Mouse (Mus musculus) heart, postnatal 10 days (tissue): ENCODE results near the gene AI661453. TPM values are rescaled to one million over a fixed set of nuclear protein-coding genes. Genes with fewer than 3 reads are reported as not detected.

Experiments used
- DNase-seq, 2 experiments: peaks; one replicate each; pipeline ENCODE4 v3.0.0; 2021
- intact Hi-C: fragments of 180-260 bp; cut with DNase I; formaldehyde crosslinking; loops from one replicate; pipeline ENCODE4 v1.15.1; 2025
- total RNA-seq, 2 experiments: library from RNA; stranded (reverse); gene quantifications; 2 replicates each; pipeline ENCODE4 v1.2.3; 2021

The AI661453 gene
- total RNA-seq, 2 experiments from 2014 or later = 1.5 to 2.0 TPM

DNA sequence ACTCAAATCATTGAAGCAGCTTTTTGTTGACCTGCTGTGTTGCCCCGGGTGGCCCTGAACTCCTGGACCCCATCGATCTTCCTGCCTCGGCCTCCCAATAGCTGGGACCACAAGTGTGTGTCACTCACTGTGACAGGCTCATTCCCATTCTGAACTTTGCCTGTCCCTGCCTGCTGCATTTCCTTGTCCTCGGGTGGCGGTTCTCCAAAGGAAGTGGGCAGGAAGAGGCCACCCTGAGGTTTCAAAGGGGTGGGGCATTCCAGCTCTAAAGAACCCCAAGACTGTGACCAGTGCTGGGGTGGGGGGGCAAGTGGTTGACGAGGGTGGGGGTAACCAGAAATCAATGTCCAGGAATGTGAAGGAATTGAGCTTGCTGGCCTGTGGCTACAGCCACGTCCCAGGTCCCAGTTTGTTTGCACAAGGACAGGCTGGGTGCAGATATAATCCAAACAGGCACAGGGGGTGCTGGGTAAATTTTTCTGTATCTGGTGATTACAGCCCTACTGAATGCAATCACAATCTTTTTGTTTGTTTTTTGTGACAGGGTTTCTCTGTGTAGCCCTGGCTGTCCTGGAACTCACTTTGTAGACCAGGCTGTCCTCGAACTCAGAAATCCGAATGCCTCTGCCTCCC is 3.1 kb downstream of the AI661453 start:
- intact Hi-C loops = no loop called here
- DNase-seq = no peak

DNA sequence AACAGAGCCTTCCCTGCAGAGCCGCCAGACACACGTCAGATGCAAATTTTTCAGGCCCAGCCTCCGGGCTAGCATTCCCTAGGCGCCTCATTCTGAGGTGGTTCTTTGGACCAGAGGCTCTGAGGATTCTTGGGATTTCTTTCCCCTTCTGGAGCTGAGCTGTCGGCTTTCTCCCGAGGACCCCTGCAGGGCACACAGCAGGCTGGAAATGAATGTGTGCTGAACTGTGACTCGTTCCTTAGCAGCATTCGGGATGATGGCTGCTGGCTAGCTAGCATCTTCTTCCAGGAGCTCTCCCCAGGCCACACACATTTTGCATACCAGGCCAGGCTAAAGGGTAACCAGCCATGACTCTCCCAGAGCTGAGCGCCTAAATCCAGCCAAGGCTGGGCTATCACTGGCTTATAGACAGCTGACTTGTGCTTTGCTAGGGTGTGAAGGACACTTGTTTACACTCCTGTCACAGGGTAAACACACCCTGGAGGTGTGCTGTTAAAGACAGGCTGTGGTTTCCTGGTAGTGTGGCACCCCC is 4.0 kb downstream of the AI661453 start:
- intact Hi-C loops = no loop called here
- no peak for DNase-seq

DNA sequence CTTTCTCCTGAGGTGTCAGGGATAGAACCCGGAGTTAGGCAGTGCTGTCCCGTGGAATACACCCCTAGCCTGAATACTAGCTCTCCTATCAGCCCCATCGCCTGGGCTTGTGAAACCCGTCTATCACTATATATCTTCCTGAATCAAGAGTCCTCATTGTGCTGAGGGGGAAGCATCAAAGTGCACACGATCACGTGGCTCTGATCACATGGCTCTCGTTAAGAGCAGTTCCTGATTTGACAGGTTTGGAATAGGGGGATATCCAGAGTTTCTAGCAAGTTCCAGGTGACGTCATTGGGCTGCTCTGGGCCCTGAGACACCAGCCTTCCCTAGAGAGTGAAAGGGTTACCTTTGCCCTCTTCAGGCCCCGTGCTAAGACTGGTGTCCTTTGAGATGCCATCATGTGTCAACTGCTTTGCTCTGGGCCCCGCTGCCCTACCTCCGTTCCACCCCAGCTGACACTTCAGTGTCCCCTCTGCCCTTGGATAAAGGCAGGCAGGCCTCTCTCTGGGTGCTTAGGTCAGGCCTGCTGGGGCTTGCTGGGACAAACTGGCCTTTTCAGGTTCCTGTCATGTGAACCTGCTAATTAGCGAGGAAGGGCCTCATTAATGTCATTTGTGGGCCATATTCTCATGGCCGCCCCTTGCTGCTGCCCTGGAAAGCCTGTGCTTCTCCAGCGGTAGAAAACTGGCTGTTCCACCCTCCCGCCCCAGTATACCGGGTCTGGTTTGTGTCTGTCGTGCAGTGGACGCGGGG is 5.1 kb downstream of the AI661453 start:
- intact Hi-C loops = no loop called here
- no peak for DNase-seq

DNA sequence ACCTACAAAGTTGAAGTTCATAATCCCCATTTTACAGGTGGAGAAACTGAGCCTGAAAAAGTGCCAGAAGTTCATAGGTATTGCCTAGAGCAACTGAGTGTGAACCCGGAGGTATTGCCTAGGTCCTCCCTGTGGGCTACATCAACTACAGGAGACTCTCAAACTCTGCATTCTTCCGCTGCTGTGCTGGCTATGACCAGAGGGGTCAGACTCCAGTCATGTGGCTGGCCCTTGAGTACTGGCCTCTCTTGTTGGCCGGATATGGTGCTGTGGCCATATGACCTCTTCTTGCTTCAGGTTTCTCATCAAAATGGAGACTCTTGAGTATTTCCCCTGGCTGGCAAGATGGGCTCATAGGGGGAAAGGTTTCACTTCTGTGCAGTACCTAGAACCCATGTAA is 5.9 kb downstream of the AI661453 start:
- intact Hi-C loops = no loop called here
- DNase-seq = no peak

DNA sequence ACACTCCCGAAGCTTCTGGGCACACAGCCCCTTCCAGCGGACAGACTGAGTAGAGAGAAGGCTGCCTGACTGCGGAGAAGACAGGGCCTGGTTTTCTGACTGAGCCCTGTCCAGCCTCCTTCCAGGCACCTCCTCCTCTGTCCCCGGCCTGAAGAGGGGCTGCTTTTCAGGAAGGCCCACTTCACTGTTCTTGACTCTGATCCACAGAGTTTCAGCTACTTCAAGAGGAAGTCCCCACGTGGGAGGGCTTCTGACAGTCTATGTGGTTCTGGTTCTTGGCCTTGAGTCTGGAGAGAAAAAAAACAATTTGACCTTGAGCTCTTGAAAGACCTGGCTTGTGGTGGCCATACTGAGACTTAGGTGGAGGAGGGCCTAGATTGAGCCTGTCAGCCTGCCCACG is 7.7 kb downstream of the AI661453 start:
- no peak for DNase-seq
- intact Hi-C loops = no loop called here

DNA sequence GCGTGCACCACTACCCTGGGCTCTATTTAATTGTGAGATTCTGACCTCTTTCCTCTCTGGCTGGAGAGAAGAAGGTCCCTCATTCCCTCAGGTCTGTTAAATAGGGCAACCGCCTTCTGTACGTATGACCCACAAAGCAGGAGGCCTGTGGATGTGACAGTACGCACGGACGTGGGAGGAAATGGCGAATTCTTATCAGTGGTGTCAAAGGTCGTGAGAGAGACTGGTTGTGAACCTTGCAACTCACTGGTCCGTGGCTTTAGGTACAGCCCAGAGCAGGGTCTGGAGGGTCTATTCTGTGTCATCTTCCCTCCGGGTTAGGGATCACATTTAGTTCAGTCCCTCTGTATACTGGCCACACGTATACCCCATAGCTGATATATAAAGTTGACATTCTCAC is 9.1 kb downstream of the AI661453 start:
- DNase-seq = no peak

DNA sequence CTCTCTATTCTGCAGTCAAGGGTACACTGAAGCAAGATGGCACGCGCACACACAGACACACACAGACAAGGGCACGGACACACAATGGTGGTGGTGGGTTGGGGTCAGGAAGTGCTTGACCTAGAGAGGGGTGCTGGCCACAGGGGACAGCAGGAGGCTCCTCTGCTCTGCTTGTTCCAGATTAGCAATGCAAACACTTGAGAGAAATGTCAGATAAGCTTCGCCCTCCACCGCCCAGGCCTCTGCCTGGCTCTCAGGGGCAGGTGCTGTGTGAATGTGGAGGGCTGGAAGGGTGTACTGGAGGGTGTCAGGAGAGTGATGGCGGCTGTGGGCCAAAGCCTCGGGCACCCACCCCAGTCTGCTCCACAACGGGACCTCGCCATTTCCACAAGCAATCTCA is 9.6 kb downstream of the AI661453 start:
- no peak for DNase-seq
- intact Hi-C loops = no loop called here

More for the DNA sequence above, 9.1 kb downstream of the AI661453 start:
- intact Hi-C loops = no loop called here

DNA sequence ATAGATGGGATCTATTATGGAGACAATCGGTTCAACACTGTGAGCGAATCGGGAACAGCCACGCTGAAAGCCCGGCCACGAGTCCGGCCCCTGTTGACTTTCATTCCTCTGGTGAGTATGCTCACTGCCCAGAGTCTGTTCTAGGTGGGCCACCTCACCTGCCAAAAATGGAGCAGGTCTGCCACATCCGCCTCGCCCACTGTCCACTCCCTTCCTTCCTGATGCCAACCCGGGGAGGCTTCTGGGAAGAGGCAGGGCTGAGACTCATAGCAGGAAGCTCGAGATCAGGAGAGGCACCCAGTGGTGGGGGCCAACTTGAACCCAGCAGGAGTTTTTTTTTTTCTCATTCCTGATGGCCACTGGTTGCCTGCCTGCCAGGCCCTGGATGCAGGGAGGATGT is 10.1 kb downstream of the AI661453 start:
- no peak for DNase-seq
- intact Hi-C loops = no loop called here

DNA sequence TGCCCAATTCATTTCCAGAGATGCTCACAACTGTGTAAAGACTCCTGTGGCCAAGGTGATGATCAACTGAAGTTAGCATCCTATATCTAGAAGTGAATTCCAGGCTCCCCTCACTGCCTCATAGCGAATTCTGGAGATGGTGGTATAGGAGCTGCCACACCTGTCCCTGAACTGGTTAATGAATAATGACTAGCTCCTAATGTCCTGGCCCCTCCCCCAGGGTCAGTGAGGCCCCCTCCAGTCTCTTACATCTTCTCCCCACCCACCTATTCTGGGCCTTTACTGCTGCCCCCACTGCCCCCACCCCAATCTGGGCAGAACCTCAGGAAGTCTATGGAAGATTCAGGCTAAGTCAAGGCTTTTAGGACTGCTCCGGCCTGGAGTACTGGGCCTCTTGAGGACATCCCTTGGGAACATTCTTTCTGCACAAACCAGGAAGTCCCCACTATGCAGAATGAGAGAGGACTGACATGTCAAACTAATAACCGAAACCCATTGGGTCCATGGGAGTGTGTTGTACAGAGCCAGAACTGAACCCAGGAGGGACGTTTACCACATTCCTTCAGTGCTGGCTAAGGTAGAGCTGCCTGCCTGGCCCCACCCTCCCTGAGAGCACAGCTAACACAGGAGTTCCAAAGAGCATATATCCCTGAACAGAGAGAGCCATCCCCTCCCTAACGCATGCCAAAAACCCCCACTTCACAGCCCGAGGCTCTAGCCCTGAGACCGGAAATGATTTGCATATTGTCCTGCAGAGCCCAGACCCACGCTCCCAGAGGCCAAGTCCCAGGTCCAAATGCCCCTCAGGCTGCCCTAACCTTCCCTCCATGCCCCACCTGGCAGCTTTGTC is 12.3 kb downstream of the AI661453 start:
- no peak for DNase-seq
- intact Hi-C loops = no loop called here

DNA sequence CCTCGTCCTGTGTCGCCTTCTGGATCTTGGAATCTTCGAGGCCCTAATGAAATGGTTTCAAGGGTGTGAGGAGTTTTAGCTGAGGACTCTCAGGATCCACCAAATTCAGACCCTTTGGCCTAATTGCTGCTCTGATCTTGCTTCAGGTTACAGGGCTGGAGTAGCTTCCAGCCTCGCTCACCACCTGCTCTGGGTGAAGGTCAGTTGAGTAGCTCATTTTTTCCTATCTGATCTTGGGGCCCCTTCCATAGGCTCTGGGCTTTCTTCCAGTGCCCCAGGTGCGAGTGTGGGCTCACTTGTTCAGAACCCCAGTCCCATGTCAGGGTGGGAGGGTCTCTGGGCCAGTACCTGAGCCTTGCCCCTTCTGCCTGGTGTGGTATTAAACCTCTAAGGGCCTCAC is 13.0 kb downstream of the AI661453 start:
- intact Hi-C loops = no loop called here
- DNase-seq = no peak

DNA sequence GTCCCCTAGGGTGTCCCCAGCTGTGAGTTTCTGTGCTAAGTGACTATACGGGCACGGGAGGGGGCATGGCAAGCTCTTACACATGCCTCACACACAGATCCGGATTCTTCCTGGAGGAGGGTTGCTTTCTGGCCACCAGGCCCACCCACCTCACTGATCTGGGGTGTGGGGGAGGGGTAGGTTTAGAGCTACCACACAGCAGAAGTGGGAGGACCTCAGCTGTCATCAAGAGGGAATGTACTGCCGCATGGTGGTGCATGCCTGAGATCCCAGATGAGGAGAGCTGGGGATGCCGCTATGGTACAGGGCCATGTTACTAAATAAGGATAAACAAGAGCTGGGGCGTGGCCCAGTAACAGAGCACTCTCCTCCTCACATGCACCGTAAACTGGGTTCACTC is 13.8 kb downstream of the AI661453 start:
- no peak for DNase-seq
- intact Hi-C loops = no loop called here

DNA sequence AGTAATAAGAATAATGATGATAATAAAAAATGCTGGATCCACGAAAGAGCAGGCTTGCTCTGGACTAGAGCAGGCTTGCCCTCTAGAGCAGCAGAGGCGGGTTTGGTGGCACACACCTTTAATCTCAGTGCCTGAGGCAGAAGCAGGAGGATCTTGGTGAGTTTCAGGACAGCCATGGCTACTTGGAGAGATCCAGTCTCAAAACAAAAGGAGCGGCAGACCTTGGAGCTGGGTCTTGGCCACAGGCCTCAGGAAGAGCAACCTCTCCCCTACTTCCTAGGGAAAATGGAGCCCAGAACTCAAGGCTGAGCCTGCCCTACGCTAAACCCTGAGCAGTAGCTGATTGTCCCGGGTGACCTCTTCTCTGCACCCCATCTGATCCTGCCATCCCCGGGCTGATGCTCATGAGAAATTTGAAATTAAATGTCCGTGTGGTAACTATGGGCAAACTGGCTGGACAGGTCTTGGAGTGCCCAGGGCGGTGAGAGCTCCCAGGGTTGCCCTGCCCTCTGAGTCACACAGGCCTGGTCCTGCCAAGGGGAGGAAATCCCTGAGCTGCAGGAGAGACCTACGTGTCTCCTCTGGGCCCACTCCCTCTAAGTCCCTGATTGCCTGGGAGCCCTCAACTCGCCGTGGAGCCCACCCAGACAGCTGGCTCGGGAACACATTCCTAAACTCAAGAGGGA is 14.6 kb downstream of the AI661453 start:
- no peak for DNase-seq
- intact Hi-C loops = no loop called here

DNA sequence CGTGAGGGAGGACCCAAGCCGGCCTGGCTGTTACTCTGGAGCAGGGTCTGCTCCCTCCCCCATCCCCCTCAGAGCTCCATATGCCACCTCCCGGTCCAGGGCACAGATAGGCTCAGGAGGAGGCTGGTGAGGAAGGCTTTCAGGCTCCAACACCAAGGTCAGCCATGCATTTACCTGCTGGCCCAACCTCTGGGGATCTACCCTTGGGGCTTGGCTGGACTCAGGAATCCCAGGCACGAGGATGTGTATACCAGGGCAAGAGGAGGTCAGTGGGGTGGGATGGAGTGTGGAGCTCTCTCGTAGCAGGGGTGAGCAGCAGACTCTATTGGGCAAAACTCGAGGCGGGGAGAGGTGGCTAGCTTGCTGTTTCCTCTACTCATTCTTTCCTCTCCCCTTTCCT is 16.5 kb downstream of the AI661453 start:
- DNase-seq = no peak
- intact Hi-C loops = no loop called here

DNA sequence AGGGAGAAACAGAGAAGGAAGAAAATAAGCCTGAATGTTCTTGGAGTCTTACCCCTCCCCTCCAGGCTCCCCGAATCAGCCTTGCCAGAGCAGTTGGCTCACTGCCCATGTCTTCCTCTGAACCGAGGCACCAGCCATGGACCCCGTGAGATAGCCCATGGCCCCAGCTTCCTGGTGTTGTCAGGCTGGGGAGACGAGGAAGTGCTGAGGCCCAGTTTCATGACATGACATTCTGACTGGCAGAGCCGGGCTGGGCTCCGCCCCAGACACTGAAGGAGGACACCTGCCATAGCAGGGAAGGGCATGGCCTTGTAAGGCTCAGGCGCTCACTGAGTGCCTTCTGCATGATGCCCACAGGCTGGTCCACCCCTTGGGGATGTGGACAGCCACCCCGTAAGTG is 18.3 kb downstream of the AI661453 start:
- DNase-seq = no peak

DNA sequence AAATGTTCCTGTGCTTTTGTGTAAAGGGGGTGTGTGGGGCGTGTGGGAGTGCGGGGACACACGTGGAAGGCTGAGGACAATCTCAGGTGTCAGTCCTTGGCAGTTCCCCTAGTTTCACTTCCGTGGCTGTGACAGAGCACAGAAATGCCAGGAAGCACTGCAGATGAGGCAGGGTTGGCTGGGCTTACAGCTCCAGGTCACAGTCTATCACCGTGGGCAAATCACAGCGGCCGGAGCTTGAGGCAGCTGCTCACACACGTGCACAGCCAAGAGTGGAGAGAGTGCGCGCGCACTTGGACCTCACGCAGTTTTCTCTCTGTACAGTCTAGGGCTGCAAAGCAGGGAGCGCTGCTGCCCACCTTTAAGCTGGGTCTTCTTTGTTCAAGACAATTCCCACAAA is 21.9 kb downstream of the AI661453 start:
- no peak for DNase-seq
- intact Hi-C loops = no loop called here

More for the DNA sequence above, 18.3 kb downstream of the AI661453 start:
- intact Hi-C loops = no loop called here

DNA sequence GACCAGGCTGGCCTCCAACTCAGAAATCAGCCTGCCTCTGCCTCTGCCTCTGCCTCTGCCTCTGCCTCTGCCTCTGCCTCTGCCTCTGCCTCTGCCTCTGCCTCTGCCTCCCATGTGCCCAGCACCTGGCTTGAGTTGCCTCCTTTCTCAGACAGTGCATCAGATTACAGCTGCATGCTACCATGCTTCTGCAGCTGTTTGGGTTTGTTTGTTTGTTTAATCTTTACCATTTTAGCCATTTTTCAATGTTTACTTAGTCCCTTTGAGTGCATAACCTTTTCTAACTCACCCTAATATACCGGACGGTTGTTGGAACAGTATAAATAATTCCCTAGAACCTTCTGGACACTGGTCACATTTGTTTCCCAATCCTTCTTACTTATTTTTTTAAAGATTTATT is 22.5 kb downstream of the AI661453 start:
- intact Hi-C loops = no loop called here
- no peak for DNase-seq

DNA sequence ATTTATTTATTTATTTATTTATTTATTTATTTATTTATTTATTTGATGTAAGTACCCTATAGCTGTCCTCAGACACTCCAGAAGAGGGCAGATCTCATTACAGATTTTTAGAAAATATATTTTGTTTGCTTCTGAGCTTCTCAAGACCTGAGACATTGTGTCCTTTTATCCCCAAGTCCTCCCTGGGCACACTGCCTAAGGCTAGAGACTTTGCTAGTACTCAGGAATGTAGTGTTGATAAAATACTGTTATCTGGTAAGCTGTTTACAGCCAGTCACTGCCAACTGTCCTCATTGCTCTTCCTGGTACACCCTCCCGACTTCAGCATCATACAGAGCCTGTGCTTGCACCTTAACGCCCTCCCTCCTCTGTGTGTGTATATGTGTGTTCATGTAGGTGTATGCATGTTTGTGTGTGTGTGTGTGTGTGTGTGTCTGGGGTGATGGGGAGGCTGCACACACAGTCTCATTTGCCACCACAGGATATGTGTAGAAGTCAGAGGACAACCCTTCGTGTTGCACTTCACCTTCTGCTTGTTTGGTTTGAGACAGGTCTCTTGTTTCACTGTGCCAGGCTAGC is 23.0 kb downstream of the AI661453 start:
- no peak for DNase-seq
- intact Hi-C loops = no loop called here

DNA sequence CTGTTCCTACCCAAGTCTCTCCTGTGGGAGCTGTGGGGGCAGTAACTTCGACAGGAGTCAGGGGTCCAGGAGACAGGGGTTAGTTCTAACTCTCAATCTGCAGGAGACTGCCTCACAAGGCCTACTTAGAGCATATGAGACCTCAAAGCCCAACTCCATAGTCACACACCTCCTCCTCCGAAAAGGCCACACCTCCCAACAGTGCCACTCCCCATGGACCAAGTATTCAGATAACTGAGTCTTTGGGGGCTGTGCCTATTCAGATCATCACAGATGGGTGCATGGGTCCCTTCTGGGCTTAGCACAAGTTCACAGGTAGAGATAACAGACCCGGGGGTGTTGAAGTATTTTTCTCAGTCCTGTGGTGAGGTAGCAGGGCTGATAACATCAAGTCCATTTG is 25.3 kb downstream of the AI661453 start:
- no peak for DNase-seq
- intact Hi-C loops = no loop called here

DNA sequence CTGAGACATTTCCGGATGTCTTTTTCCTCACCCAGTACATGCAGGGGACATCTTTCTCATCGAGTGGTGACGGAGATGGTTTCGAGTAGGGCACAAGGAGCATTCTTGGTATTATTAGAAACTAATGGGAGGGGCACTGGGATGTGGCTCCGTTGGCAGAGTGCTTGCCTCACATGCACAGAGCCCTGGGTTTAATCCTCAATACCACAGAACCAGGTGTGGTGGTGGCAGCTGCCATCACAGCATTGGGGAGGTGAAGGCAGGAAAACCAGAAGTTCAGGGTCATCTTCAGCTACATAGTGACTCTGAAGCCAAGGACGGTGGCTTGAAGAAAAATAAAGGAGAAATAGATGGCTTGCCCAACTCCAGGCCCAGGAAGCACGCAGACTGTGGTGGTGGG is 25.8 kb downstream of the AI661453 start:
- intact Hi-C loops = no loop called here
- no peak for DNase-seq

DNA sequence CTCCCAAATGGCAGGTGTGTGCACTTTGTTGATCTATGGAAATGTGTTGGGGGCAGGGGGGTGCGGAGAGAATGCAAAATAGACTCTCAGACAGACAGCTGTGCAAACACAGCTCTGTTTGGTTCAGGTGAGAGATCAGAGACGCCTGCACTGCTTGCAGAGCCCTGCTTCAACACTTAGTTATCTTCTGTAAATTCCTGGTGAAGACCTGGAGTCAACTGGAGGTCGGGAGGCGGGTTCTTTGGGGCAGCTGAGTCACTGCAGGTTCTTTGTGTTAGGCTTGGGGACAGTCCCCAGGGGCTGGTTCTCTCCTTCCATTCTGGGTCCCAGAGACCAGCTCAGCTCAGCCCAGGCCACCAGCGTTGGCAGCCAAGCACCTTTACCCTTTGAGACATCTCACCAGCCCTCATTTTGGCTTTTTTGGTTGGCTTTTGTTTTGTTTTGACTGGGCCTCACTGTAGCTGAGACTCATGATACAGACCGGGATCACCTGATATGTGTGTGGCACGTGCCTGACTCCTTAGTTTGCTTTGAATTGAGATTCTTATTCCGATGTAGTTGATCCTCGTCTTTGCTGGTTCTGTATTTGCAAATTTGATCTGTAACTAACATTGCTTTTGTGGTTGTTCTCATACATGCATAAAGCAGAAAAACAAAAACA is 26.4 kb downstream of the AI661453 start:
- intact Hi-C loops = no loop called here
- no peak for DNase-seq
